Mouse (Mus musculus) CH12.LX (cell line): ENCODE data around the gene Mrpl14. TPM values are rescaled to one million over a fixed set of nuclear protein-coding genes. Genes with fewer than 3 reads are reported as not detected.

Experiments
- DNase-seq: peaks from one replicate; pipeline ENCODE4 v3.0.0-alpha.2; 2013; ENCODE audit errors: extremely low read depth
- H3K27ac ChIP-seq: 2 replicates; pipeline ENCODE4 v1.5.1; 2012; ENCODE audit warnings: low read depth, mild to moderate bottlenecking, control low read depth, moderate library complexity; ENCODE audit not compliant: insufficient read depth
- H3K27me3 ChIP-seq: replicated peaks from 2 replicates; pipeline ENCODE3; 2012; ENCODE audit warnings: inconsistent platforms
- H3K36me3 ChIP-seq, 2 experiments: replicated peaks in 1 of 2; 2 replicates each; pipeline versions ENCODE3 to v1.6.1; 2012; ENCODE audit warnings: inconsistent platforms in 1 of 2, low read length in 1 of 2, mild to moderate bottlenecking in 1 of 2, mixed read lengths in 1 of 2, moderate library complexity in 1 of 2; ENCODE audit not compliant: control insufficient read depth in 1 of 2, insufficient read depth in 1 of 2
- H3K4me1 ChIP-seq, 2 experiments: 2 replicates each; pipeline ENCODE4 v1.6.1; 2012; ENCODE audit warnings: inconsistent platforms in 1 of 2, moderate library complexity in 1 of 2; ENCODE audit not compliant: insufficient read depth in 2 of 2, control insufficient read depth in 1 of 2
- H3K4me2 ChIP-seq: 2 replicates; pipeline ENCODE4 v1.6.1; 2012; ENCODE audit warnings: low read depth, mild to moderate bottlenecking, control low read depth; ENCODE audit not compliant: poor library complexity, insufficient read depth, severe bottlenecking
- H3K4me3 ChIP-seq, 3 experiments: fragments of 150-350 bp in 1 of 3; sonication (generic) in 1 of 3; replicated peaks in 1 of 3; 2 replicates each; pipeline versions ENCODE3 to v1.5.1; 2011 to 2012; ENCODE audit warnings: low read depth in 2 of 3, low read length in 2 of 3, mild to moderate bottlenecking in 2 of 3, moderate library complexity in 2 of 3, control low read depth in 1 of 3, improper control_type of control experiment in 1 of 3, inconsistent platforms in 1 of 3, mixed read lengths in 1 of 3; ENCODE audit not compliant: poor library complexity in 1 of 3
- H3K79me2 ChIP-seq: replicated peaks from 2 replicates; pipeline ENCODE4 v1.6.1; 2012; ENCODE audit warnings: mild to moderate bottlenecking, moderate library complexity; ENCODE audit not compliant: control insufficient read depth, poor library complexity, insufficient read depth, severe bottlenecking; ENCODE audit errors: extremely low read depth
- H3K9ac ChIP-seq: 2 replicates; pipeline ENCODE4 v1.6.1; 2012; ENCODE audit warnings: low read depth, mild to moderate bottlenecking, control low read depth, moderate library complexity; ENCODE audit not compliant: insufficient read depth
- H3K9me3 ChIP-seq: replicated peaks from 2 replicates; pipeline ENCODE3; 2012; ENCODE audit warnings: low read length, inconsistent platforms, mixed read lengths
- BHLHE40 ChIP-seq: IDR thresholded peaks from 2 replicates; pipeline ENCODE4 v1.6.1; 2011; ENCODE audit warnings: mild to moderate bottlenecking, low read depth, low read length, improper control_type of control experiment
- CHD1 ChIP-seq: IDR thresholded peaks from 2 replicates; pipeline ENCODE4 v1.6.1; 2012; ENCODE audit warnings: low read depth, low read length, improper control_type of control experiment, inconsistent platforms
- ELF1 ChIP-seq: IDR thresholded peaks from 2 replicates; pipeline ENCODE4 v1.6.1; 2014; ENCODE audit warnings: low read depth, mild to moderate bottlenecking, inconsistent platforms, low read length, improper control_type of control experiment
- EP300 ChIP-seq: IDR thresholded peaks from 2 replicates; pipeline ENCODE4 v1.6.1; 2011; ENCODE audit warnings: low read length, improper control_type of control experiment
- ETS1 ChIP-seq: conservative IDR thresholded peaks from 2 replicates; pipeline ENCODE4 v1.6.1; 2012; ENCODE audit warnings: low read depth, mild to moderate bottlenecking, inconsistent platforms, low read length, improper control_type of control experiment, moderate library complexity
- GABPA ChIP-seq: IDR thresholded peaks from 2 replicates; pipeline ENCODE4 v1.6.1; 2012; ENCODE audit warnings: low read depth, low read length, improper control_type of control experiment, inconsistent platforms; ENCODE audit not compliant: insufficient replicate concordance
- HCFC1 ChIP-seq: IDR thresholded peaks from 2 replicates; pipeline ENCODE4 v1.6.1; 2012; ENCODE audit warnings: low read depth, mild to moderate bottlenecking, inconsistent platforms, low read length, improper control_type of control experiment
- IRF4 ChIP-seq: IDR thresholded peaks from 2 replicates; pipeline ENCODE4 v1.6.1; 2014; ENCODE audit warnings: low read depth, mild to moderate bottlenecking, inconsistent platforms, low read length, improper control_type of control experiment
- JUN ChIP-seq: IDR thresholded peaks from 2 replicates; pipeline ENCODE4 v1.6.1; 2011; ENCODE audit warnings: low read depth, mild to moderate bottlenecking, low read length, improper control_type of control experiment, moderate library complexity; ENCODE audit not compliant: insufficient read depth
- MAX ChIP-seq: IDR thresholded peaks from 2 replicates; pipeline ENCODE4 v1.6.1; 2011; ENCODE audit warnings: low read length, improper control_type of control experiment
- MAZ ChIP-seq: IDR thresholded peaks from 2 replicates; pipeline ENCODE4 v1.6.1; 2012; ENCODE audit warnings: low read depth, mild to moderate bottlenecking, inconsistent platforms, low read length, improper control_type of control experiment, moderate library complexity
- MEF2A ChIP-seq: IDR thresholded peaks from 2 replicates; pipeline ENCODE4 v1.6.1; 2014; ENCODE audit warnings: low read depth, mild to moderate bottlenecking, inconsistent platforms, low read length, improper control_type of control experiment, borderline replicate concordance
- MXI1 ChIP-seq: IDR thresholded peaks from 2 replicates; pipeline ENCODE4 v1.6.1; 2011; ENCODE audit warnings: mild to moderate bottlenecking, low read depth, low read length, improper control_type of control experiment
- MYC ChIP-seq: IDR thresholded peaks from 2 replicates; pipeline ENCODE4 v1.6.1; 2011; ENCODE audit warnings: low read depth, mild to moderate bottlenecking, improper control_type of control experiment, low read length
- NELFE ChIP-seq: IDR thresholded peaks from 2 replicates; pipeline ENCODE4 v1.6.1; 2011; ENCODE audit warnings: low read depth, low read length, improper control_type of control experiment
- NRF1 ChIP-seq: IDR thresholded peaks from 2 replicates; pipeline ENCODE4 v1.6.1; 2014; ENCODE audit warnings: low read depth, mild to moderate bottlenecking, inconsistent platforms, low read length, improper control_type of control experiment, moderate library complexity
- PAX5 ChIP-seq: IDR thresholded peaks from 2 replicates; pipeline ENCODE4 v1.6.1; 2012; ENCODE audit warnings: low read length, inconsistent platforms, mixed read lengths
- RAD21 ChIP-seq: IDR thresholded peaks from 2 replicates; pipeline ENCODE4 v1.6.1; 2011; ENCODE audit warnings: low read depth, mild to moderate bottlenecking, low read length, improper control_type of control experiment, moderate library complexity
- RCOR1 ChIP-seq: conservative IDR thresholded peaks from 2 replicates; pipeline ENCODE4 v1.6.1; 2012; ENCODE audit warnings: low read depth, mild to moderate bottlenecking, inconsistent platforms, low read length, improper control_type of control experiment
- TCF12 ChIP-seq: IDR thresholded peaks from 2 replicates; pipeline ENCODE4 v1.6.1; 2014; ENCODE audit warnings: low read depth, mild to moderate bottlenecking, inconsistent platforms, low read length, improper control_type of control experiment
- UBTF ChIP-seq: IDR thresholded peaks from 2 replicates; pipeline ENCODE4 v1.6.1; 2012; ENCODE audit warnings: low read depth, mild to moderate bottlenecking, inconsistent platforms, low read length, improper control_type of control experiment, moderate library complexity
- USF2 ChIP-seq: conservative IDR thresholded peaks from 2 replicates; pipeline ENCODE4 v1.6.1; 2011; ENCODE audit warnings: low read depth, low read length, improper control_type of control experiment
- ZNF384 ChIP-seq: IDR thresholded peaks from 2 replicates; pipeline ENCODE4 v1.6.1; 2012; ENCODE audit warnings: low read depth, low read length, improper control_type of control experiment, inconsistent platforms
- dilution Hi-C: fragments of 300-500 bp; cut with MboI; formaldehyde crosslinking; loops from 2 replicates; pipeline ENCODE4 v1.14.3; 2020; ENCODE audit warnings: low sequenced_read_pairs; ENCODE audit not compliant: extremely low pct_unique_long_range_greater_than_20kb, extremely low pct_ligation_motif_present
- in situ Hi-C: fragments of 300-500 bp; cut with MboI; formaldehyde crosslinking; loops from 3 replicates; pipeline ENCODE4 v1.14.3; 2019; ENCODE audit warnings: low sequenced_read_pairs, low pct_ligation_motif_present, low pct_unique_long_range_greater_than_20kb, mixed read lengths
- polyA plus RNA-seq: library from polyadenylated mRNA; unstranded; fragments of >175 nt; gene quantifications from 2 replicates; pipeline ENCODE4 v1.2.1, GENCODE M21; 2012; ENCODE audit warnings: low read depth; ENCODE audit not compliant: insufficient read length
- total RNA-seq, 2 experiments: library from RNA; depleted of rRNA; stranded (reverse); fragments of 300-350 nt in 1 of 2; fragments of >200 nt in 1 of 2; gene quantifications; 2 replicates each; pipeline ENCODE4 v1.2.3; 2012 to 2014

Mrpl14 gene
- total and polyA plus RNA-seq, 3 experiments = 46.1 to 62.5 (median 56.9) TPM

GRCm38 (mm10) chr17:45709829-45710228 is 23.7 kb downstream of the Mrpl14 start:
- dilution Hi-C loops (no loop called here), in situ Hi-C loops (no loop called here)
- H3K4me2 ChIP-seq = no peak overlapping the region
- peaks cover 19 to 43% of the 10 kb centered on the region in 2 experiments for H3K4me1 ChIP-seq
- no peaks in the 10 kb centered on the region for H3K27me3 ChIP-seq
- no peak overlapping the region for H3K9ac ChIP-seq
- no peaks in the 10 kb centered on the region for H3K36me3 ChIP-seq
- DNase-seq = peak; percentile 61
- H3K79me2 ChIP-seq = no peaks in the 10 kb centered on the region
- H3K4me3 ChIP-seq = no peak overlapping the region
- TF ChIP-seq IRF4 = peak; percentile 61; the same call in 1 of the 2 replicates
- no peak for TF ChIP-seq GABPA
- peak; percentile 57 for TF ChIP-seq BHLHE40
- no peak for TF ChIP-seq JUN
- TF ChIP-seq PAX5 = no peak
- TF ChIP-seq RCOR1 = no peak
- TF ChIP-seq ZNF384 = no peak
- no peak for TF ChIP-seq RAD21
- peak; percentile 81; the same call in 1 of the 2 replicates for TF ChIP-seq MEF2A
- TF ChIP-seq MXI1 = no peak
- no peak for TF ChIP-seq ELF1
- TF ChIP-seq MAX = no peak
- TF ChIP-seq NELFE = no peak
- no peak for TF ChIP-seq CHD1
- TF ChIP-seq ETS1 = peak; percentile 82
- TF ChIP-seq TCF12 = peak; percentile 56; the same call in 1 of the 2 replicates
- TF ChIP-seq, all 38 proteins: peak for 5
- Histone ChIP-seq H3K27ac (no peak overlapping the region), H3K9me3 (peaks cover 2% of the 10 kb centered on the region)

GRCm38 (mm10) chr17:45710407-45710806 is 24.3 kb downstream of the Mrpl14 start:
- Histone ChIP-seq H3K9ac (no peak overlapping the region), H3K9me3 (peaks cover 2% of the 10 kb centered on the region), H3K79me2 (no peaks in the 10 kb centered on the region), H3K36me3 (no peaks in the 10 kb centered on the region), H3K27ac (no peak overlapping the region), H3K4me3 (no peak overlapping the region), H3K4me2 (no peak overlapping the region), H3K27me3 (no peaks in the 10 kb centered on the region), H3K4me1 (peaks cover 19 to 43% of the 10 kb centered on the region in 2 experiments)
- dilution Hi-C loops = no loop called here
- DNase-seq = no peak
- in situ Hi-C loops = no loop called here
- no peak for TF ChIP-seq HCFC1
- no peak for TF ChIP-seq BHLHE40
- no peak for TF ChIP-seq NELFE
- no peak for TF ChIP-seq MAZ
- TF ChIP-seq IRF4 = no peak
- no peak for TF ChIP-seq MEF2A
- no peak for TF ChIP-seq MYC
- no peak for TF ChIP-seq UBTF
- no peak for TF ChIP-seq NRF1
- no peak for TF ChIP-seq TCF12
- no peak for TF ChIP-seq EP300
- no peak for TF ChIP-seq USF2
